Mouse (Mus musculus): ENCODE results near the gene Psmb7.

Gene Psmb7

DNA sequence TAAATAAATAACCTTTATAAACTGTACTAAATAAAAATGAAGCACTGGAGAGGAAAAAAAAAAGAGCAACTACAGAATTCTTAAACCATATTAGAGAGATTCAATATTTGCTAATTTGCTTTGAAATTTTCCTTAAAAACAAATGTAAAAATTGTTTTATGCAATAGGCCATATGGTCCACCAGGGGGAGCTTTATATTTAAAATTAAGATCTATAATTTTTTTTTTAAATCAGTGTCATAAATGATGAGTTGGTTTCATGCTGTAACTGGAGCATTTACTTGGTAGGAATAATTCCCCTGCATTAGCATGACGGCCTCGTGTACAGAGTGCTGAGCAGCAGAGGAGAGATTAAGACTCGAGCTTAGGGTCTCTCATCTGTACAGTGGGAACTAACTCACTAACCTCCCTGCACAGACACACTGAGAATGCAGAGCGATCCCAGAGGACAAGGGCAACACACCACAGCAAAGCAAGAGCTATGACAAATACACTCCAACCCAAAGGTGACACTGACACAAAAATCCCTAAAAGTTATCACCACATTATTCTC lies 6.1 kb downstream of the Psmb7 start:
- DNase-seq = no peak

DNA sequence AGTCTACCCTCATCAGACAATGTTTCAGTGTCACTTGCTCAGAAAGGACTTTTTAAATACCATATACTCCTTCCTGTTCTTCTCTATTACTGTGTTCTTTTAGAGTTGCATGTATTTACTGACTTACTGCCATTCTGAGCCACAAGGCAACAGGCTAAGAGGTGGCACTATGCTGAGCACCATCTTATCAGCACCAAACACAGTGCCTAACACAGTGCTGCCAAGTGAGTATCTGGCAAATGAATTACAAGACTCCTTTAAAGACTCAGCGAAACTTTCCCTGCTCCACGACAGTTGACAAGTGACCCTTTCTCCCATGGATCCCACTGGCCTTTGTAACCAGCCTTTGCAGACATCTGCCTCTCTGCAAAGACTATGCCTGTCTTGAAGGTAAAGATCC lies 13.3 kb downstream of the Psmb7 start:
- no peak for DNase-seq

DNA sequence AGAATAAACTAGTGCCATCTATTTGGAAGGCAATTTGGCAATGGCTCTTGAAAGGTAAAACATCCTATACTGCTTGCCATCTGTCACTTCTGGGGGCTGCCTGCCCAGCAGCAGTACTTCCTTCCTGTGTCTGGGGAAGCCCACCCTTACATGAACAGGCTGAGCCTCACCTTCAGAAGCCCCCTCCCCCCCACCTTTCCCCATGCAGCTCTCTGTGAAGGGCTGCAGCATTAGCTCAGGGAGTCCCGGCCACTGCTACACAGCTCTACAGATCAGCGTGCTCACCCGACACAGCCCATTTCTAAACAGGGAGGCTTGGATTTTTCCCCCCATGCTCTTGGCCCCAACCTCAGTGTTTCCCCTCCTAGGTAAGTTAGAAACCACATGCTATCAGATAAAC lies 14.4 kb downstream of the Psmb7 start:
- no peak for DNase-seq

DNA sequence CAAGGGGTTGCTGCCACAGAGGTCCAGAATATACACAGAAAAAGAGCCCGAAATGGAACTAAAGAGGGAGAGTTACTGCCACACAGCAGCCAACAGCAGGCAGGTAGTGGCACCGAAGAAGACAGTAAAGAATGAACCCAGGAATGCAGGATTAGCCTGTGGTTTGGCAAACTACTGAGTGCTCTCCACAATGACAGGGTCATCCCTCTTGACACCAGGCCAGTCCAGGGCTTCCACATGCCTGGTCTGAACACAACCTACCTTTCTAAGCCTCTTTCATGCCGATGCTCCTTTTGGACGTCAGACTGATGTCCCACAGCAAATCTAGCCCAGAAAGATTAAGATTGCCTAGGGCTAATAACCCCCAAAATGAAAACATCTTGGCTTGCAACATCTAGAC lies 15.1 kb downstream of the Psmb7 start:
- no peak for DNase-seq

- DNase-seq = no peak
These were observed 19.9 kb downstream of the Psmb7 start for GRCm38 (mm10) chr2:38623821-38624590.

GRCm38 (mm10) chr2:38623411-38623810 lies 20.5 kb downstream of the Psmb7 start:
- no peak for DNase-seq

- peak; percentile 52 to 61 for DNase-seq
These were observed 22.3 kb downstream of the Psmb7 start for GRCm38 (mm10) chr2:38621610-38622021.

DNA sequence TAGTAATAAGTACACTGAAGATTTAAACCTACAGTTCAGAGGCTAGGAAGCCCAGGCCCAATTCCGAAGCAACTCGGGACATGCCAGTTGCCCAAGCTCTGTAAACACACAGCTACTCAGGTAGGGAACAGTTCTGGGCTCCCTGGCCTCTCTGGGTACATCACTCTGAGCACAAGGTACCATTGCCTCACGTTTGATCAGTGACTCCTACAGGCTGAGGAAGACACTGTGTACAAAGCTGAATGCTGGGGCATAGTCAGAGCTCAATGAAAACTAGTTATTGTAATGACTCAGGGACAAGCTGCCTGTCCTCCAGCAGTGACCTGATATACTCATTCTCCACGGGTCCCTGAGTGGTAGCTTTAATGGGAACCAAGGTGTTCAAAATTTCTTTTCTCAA lies 22.8 kb downstream of the Psmb7 start:
- DNase-seq = no peak

DNA sequence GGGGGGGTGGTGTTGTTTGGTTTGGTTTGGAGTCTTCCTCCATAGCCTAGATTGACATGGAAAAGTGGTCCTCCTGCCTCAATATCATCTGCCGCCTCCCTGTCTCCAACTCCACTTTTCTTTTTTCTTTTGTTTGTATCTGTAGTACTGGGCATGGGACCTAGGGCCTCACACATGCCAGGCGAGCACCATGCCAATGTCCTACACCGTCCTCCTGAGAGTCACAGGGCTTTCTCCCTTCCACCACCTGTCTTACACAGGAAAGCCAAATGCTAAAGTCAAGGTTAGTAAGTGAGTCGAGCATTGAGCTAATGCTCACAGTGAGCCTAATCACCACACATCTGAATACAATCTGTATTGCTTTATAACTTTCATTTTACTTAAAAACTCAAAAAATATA lies 24.1 kb downstream of the Psmb7 start:
- DNase-seq = peak; percentile 38 to 55

DNA sequence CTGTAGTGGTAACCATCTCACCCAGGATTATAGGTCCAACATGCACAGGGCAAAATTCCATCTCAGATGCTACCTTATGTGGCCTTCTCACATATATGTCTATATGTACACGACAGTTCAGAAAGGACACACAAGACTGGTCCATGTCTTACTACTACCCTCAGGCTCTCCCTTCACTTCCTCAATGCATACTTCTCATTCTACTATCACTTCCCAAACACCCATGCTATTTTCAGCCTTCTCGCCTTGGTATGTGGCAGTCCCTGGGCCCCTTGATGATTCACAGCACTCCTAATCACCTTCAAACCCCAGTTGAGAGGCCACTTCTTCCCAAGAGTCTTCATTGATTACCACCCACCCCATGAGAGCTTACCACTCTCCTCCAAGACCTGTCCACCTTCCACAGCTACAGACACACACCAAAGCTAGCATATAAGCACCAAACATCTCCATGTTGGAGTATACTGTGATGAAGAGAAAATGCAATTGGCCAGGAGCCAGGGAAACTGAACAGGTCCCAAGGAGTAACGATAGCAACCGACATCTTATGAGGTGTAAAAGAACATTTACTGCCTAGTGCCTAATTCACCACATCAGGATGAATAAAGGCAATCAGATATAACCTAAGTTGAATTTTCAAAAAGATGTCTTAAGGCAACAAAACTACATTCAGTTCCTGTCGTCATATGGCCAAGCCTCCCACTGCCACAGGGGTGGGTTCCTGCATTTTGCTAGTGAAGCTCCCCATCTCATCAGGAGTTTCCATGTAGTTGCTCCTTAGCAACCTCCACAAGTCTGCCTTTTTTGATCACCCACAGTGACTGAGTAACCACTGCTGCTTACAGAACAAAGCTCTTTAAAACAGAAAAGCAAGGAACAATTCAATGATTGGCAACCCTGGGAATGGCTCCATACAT lies 26.7 kb downstream of the Psmb7 start:
- DNase-seq = peak in 1 of 2 experiments; percentile 15

DNA sequence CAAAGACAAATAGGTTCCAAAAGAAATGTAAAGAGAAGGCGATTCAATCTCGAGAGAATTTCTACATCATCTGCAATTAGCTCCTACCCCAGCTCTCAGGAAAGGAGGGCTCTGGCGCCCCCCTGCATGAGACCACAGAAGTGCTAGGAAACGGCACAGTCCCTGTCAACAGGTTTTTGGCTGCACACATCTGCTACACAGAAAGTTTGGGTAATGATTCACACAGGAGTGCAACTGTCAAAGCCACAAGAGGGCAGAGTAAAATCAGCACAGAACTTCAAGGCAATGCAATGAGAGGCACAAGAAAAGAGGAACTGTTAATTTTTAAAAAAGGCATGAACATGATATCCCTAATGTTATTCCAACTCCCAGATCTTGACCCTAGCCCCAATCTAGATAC lies 27.8 kb downstream of the Psmb7 start:
- peak; percentile 26 to 45 for DNase-seq

GRCm38 (mm10) chr2:38614437-38614836 lies 29.4 kb downstream of the Psmb7 start:
- no peak for DNase-seq

DNA sequence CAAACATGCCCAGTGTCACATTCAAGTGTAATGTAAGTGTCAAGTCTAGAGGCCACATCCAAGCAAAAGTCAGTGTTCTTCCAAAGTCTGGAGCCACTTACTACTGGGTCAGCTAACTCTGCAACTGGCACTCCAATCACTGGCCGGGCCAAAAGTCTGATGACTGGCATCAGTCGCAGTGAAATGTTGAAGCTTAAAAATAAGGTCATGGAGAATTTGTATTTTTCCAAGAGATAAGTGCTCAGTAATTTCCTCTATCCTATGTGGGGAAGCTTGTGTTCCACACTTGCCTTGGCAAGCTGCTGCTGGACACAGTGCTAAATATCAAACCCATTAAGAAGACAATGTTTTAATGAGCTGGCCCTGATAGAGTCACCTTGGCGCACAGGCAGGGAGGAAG lies 30.3 kb downstream of the Psmb7 start:
- DNase-seq = no peak

GRCm38 (mm10) chr2:38612596-38612995 lies 31.3 kb downstream of the Psmb7 start:
- no peak for DNase-seq

DNA sequence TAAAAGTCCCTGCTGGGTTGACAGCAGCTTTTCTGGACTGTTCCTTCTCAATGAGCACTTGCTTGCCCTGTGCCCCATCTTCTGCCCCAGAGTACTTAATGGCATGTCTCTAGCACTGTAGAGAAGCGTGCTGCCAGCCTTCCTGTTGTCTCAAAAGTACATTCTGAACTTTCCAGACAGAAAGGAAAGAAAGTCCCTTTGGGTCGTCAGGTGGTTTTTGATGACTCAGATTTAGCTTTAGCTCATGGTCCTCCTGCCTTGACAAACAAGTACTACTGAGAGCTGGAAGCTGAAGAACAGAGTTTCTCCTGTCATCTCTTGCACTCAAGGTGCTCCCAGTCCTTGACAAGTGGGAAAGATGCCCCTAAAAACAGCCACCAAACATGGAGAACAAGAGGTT lies 33.7 kb downstream of the Psmb7 start:
- no peak for DNase-seq

DNA sequence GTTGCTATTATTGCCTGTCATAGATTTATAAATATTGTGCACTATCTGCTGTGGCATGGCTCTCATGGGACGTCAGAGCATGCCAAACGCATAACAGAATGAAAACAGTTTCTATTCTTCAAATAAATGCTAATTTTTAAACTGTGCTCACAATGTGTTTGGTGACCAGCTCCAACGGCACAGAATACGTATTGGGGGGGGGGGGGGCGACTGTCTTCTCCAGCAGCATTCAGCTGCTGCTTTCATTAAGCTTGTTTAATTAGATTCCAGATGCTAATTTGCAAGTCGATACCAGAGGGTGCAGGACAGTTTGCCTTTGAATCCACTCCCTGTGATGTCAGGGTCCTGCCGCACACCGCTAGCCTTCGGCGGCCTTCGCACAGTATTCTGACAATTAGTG lies 34.6 kb downstream of the Psmb7 start:
- no peak for DNase-seq

GRCm38 (mm10) chr2:38608831-38609309 lies 35.0 kb downstream of the Psmb7 start:
- no peak for DNase-seq

GRCm38 (mm10) chr2:38607716-38608115 lies 36.2 kb downstream of the Psmb7 start:
- DNase-seq = no peak

- DNase-seq = no peak
These were observed 43.0 kb downstream of the Psmb7 start for GRCm38 (mm10) chr2:38600842-38601241.

DNA sequence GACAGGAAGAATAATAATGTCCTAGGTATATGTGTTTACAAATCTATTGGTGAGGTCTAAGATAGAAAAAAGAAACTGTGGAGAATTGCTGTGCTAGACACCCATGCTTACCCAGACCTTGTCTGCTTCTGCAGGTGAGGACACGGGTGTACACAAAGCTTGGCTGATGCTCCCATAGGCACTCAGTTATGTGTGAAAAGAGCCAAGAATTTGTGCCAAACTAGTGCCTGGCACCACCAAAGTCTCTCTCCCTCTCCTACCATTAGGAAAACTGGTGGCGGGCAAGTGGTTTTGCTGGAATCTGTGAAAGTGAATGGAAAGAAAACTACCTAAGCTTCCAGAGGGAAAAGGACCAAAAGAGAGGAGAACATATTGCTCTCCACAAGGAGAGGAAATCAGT lies 45.5 kb downstream of the Psmb7 start:
- no peak for DNase-seq

- no peak for DNase-seq
These were observed 46.0 kb downstream of the Psmb7 start for GRCm38 (mm10) chr2:38597896-38598295.

DNA sequence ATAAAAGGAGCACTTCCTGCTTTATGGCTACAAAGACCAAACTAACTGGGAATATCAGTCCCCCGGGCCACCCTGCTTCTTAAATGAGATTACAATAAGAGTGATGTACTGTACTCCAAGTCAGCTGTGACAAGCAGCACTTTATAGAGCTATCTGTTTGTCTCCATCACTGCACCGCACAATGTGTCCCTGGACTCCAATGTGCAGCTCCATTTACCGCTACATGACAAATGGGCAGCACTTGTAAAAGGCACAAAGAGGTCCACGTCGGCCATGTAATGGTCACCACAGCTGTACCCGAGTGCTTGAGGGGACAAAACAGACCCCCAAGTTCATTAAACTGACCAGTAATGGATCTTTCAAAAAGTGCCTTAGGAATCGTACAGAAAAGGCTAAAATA lies 49.0 kb downstream of the Psmb7 start:
- DNase-seq = no peak

GRCm38 (mm10) chr2:38591751-38592459 lies 52.0 kb downstream of the Psmb7 start:
- DNase-seq = peak; percentile 56 to 71
